Mouse (Mus musculus): ENCODE measurements around the gene Sod3. TPM values are rescaled to one million over a fixed set of nuclear protein-coding genes. Genes with fewer than 3 reads are reported as not detected.

The Sod3 gene
- polyA plus RNA-seq, 1 experiment from 2014 or later = 1.0 TPM

- Histone ChIP-seq H3K9me3 (no peaks in the 10 kb centered on the region), H3K27ac (no peak overlapping the region), H3K9ac (no peak overlapping the region), H3K4me3 (no peak overlapping the region), H3K36me3 (no peaks in the 10 kb centered on the region), H3K4me1 (no peaks in the 10 kb centered on the region), H3K4me2 (no peak overlapping the region), H3K27me3 (peaks cover 6% of the 10 kb centered on the region; the same call in 1 of the 2 replicates)
- 43% methylated on average over 9 of the region's 9 CpGs for WGBS
- ATAC-seq (ENCODE audit: insufficient number of reproducible peaks, low FRiP score, low TSS enrichment, low read depth) = no peak
These were observed 6.3 kb upstream of the Sod3 start for GRCm38 (mm10) chr5:52357175-52357754.

- no peaks in the 10 kb centered on the region for H3K4me1 ChIP-seq
- H3K9me3 ChIP-seq = no peaks in the 10 kb centered on the region
- no peak overlapping the region for H3K27ac ChIP-seq
- H3K4me3 ChIP-seq = no peak overlapping the region
- no peak overlapping the region for H3K4me2 ChIP-seq
- H3K9ac ChIP-seq = no peak overlapping the region
- peaks cover 6% of the 10 kb centered on the region; the same call in 1 of the 2 replicates for H3K27me3 ChIP-seq
- no peaks in the 10 kb centered on the region for H3K36me3 ChIP-seq
- no peak for ATAC-seq (ENCODE audit: insufficient number of reproducible peaks, low FRiP score, low TSS enrichment, low read depth)
- 85% methylated on average over 6 of the region's 6 CpGs for WGBS
These were observed 5.5 kb upstream of the Sod3 start for GRCm38 (mm10) chr5:52358120-52358519.

GRCm38 (mm10) chr5:52360286-52361049, 3.1 kb upstream of the Sod3 start:
- Histone ChIP-seq H3K4me3 (no peak overlapping the region), H3K36me3 (no peaks in the 10 kb centered on the region), H3K4me1 (peaks cover 6% of the 10 kb centered on the region), H3K27ac (no peak overlapping the region), H3K9me3 (no peaks in the 10 kb centered on the region), H3K4me2 (no peak overlapping the region), H3K9ac (no peak overlapping the region), H3K27me3 (peaks cover 10% of the 10 kb centered on the region)
- no peak for ATAC-seq (ENCODE audit: insufficient number of reproducible peaks, low FRiP score, low TSS enrichment, low read depth)
- 77% methylated on average over 21 of the region's 21 CpGs for WGBS

GRCm38 (mm10) chr5:52362776-52363467, 669 bp upstream of the Sod3 start:
- WGBS = 65% methylated on average over 6 of the region's 6 CpGs

GRCm38 (mm10) chr5:52364521-52364920, 930 bp downstream of the Sod3 start:
- H3K9ac ChIP-seq = no peak overlapping the region
- peaks cover 6% of the 10 kb centered on the region for H3K4me1 ChIP-seq
- no peak overlapping the region for H3K4me2 ChIP-seq
- ATAC-seq (ENCODE audit: insufficient number of reproducible peaks, low FRiP score, low TSS enrichment, low read depth) = no peak
- H3K27me3 ChIP-seq = peaks cover 4% of the 10 kb centered on the region; the same call in 1 of the 2 replicates
- H3K4me3 ChIP-seq = no peak overlapping the region
- H3K36me3 ChIP-seq = no peaks in the 10 kb centered on the region
- 49% methylated on average over 5 of the region's 5 CpGs for WGBS
- H3K27ac ChIP-seq = no peak overlapping the region
- no peaks in the 10 kb centered on the region for H3K9me3 ChIP-seq

More at GRCm38 (mm10) chr5:52362776-52363467, 669 bp upstream of the Sod3 start:
- H3K4me2 ChIP-seq = no peak overlapping the region
- no peak overlapping the region for H3K4me3 ChIP-seq
- H3K9me3 ChIP-seq = no peaks in the 10 kb centered on the region
- peaks cover 6% of the 10 kb centered on the region for H3K4me1 ChIP-seq
- H3K36me3 ChIP-seq = no peaks in the 10 kb centered on the region
- H3K27ac ChIP-seq = no peak overlapping the region
- H3K9ac ChIP-seq = no peak overlapping the region
- peaks cover 10% of the 10 kb centered on the region for H3K27me3 ChIP-seq
- no peak for ATAC-seq (ENCODE audit: insufficient number of reproducible peaks, low FRiP score, low TSS enrichment, low read depth)

- H3K27ac ChIP-seq = no peak overlapping the region
- no peak overlapping the region for H3K4me3 ChIP-seq
- 83% methylated on average over 5 of the region's 5 CpGs for WGBS
- peaks cover 4% of the 10 kb centered on the region; the same call in 1 of the 2 replicates for H3K27me3 ChIP-seq
- ATAC-seq (ENCODE audit: insufficient number of reproducible peaks, low FRiP score, low TSS enrichment, low read depth) = no peak
- peaks cover 6% of the 10 kb centered on the region for H3K4me1 ChIP-seq
- H3K4me2 ChIP-seq = no peak overlapping the region
- H3K36me3 ChIP-seq = no peaks in the 10 kb centered on the region
- no peak overlapping the region for H3K9ac ChIP-seq
- no peaks in the 10 kb centered on the region for H3K9me3 ChIP-seq
These were observed 2.3 kb downstream of the Sod3 start for GRCm38 (mm10) chr5:52365930-52366329.

GRCm38 (mm10) chr5:52366661-52367060, 3.1 kb downstream of the Sod3 start:
- ATAC-seq (ENCODE audit: insufficient number of reproducible peaks, low FRiP score, low TSS enrichment, low read depth) = no peak
- Histone ChIP-seq H3K9me3 (no peaks in the 10 kb centered on the region), H3K36me3 (no peaks in the 10 kb centered on the region), H3K27me3 (peaks cover 4% of the 10 kb centered on the region; the same call in 1 of the 2 replicates), H3K4me1 (peaks cover 6% of the 10 kb centered on the region), H3K4me2 (no peak overlapping the region), H3K27ac (no peak overlapping the region), H3K4me3 (no peak overlapping the region), H3K9ac (no peak overlapping the region)
- WGBS = 56% methylated on average over 2 of the region's 2 CpGs

- Histone ChIP-seq H3K9ac (no peak overlapping the region), H3K27ac (no peak overlapping the region)
These were observed 4.6 kb downstream of the Sod3 start for GRCm38 (mm10) chr5:52367866-52368840.

GRCm38 (mm10) chr5:52370901-52371300, 7.3 kb downstream of the Sod3 start:
- 78% methylated on average over 6 of the region's 6 CpGs for WGBS
- Histone ChIP-seq H3K4me2 (no peak overlapping the region), H3K9me3 (no peaks in the 10 kb centered on the region), H3K9ac (no peak overlapping the region), H3K36me3 (no peaks in the 10 kb centered on the region), H3K27me3 (no peaks in the 10 kb centered on the region; the same call in 1 of the 2 replicates), H3K4me3 (no peak overlapping the region), H3K27ac (no peak overlapping the region), H3K4me1 (no peaks in the 10 kb centered on the region)
- ATAC-seq (ENCODE audit: insufficient number of reproducible peaks, low FRiP score, low TSS enrichment, low read depth) = no peak

More at GRCm38 (mm10) chr5:52367866-52368840, 4.6 kb downstream of the Sod3 start:
- H3K4me2 ChIP-seq = peak overlapping the region; percentile 38
- peaks cover 6% of the 10 kb centered on the region for H3K4me1 ChIP-seq
- WGBS = 60% methylated on average over 63 of the region's 63 CpGs
- 0 out of 2 replicates have a peak overlapping the region, but pooled peaks have one; percentile 9 for H3K4me3 ChIP-seq
- H3K9me3 ChIP-seq = no peaks in the 10 kb centered on the region
- peaks cover 4% of the 10 kb centered on the region; the same call in 1 of the 2 replicates for H3K27me3 ChIP-seq
- H3K36me3 ChIP-seq = no peaks in the 10 kb centered on the region
- ATAC-seq (ENCODE audit: insufficient number of reproducible peaks, low FRiP score, low TSS enrichment, low read depth) = no peak

- Histone ChIP-seq H3K4me2 (no peak overlapping the region), H3K27me3 (no peaks in the 10 kb centered on the region), H3K4me3 (no peak overlapping the region), H3K9ac (no peak overlapping the region), H3K27ac (no peak overlapping the region), H3K9me3 (no peaks in the 10 kb centered on the region), H3K36me3 (no peaks in the 10 kb centered on the region), H3K4me1 (no peaks in the 10 kb centered on the region)
- no peak for ATAC-seq (ENCODE audit: insufficient number of reproducible peaks, low FRiP score, low TSS enrichment, low read depth)
- 85% methylated on average over 9 of the region's 9 CpGs for WGBS
These were observed 12.3 kb downstream of the Sod3 start for GRCm38 (mm10) chr5:52375847-52376246.

- no peaks in the 10 kb centered on the region for H3K27me3 ChIP-seq
- no peaks in the 10 kb centered on the region for H3K4me1 ChIP-seq
- no peak overlapping the region for H3K4me2 ChIP-seq
- H3K36me3 ChIP-seq = no peaks in the 10 kb centered on the region
- no peaks in the 10 kb centered on the region for H3K9me3 ChIP-seq
- no peak overlapping the region for H3K9ac ChIP-seq
- no peak overlapping the region for H3K27ac ChIP-seq
- H3K4me3 ChIP-seq = no peak overlapping the region
- WGBS = 91% methylated on average over 8 of the region's 8 CpGs
- no peak for ATAC-seq (ENCODE audit: insufficient number of reproducible peaks, low FRiP score, low TSS enrichment, low read depth)
These were observed 19.2 kb downstream of the Sod3 start for GRCm38 (mm10) chr5:52382837-52383236.
